Mouse (Mus musculus): ENCODE data around the gene Uimc1. TPM values are rescaled to one million over a fixed set of nuclear protein-coding genes. Genes with fewer than 3 reads are reported as not detected.

Gene Uimc1
- total and polyA plus RNA-seq, 3 experiments: 20.7 to 177 (median 44.5) TPM

DNA sequence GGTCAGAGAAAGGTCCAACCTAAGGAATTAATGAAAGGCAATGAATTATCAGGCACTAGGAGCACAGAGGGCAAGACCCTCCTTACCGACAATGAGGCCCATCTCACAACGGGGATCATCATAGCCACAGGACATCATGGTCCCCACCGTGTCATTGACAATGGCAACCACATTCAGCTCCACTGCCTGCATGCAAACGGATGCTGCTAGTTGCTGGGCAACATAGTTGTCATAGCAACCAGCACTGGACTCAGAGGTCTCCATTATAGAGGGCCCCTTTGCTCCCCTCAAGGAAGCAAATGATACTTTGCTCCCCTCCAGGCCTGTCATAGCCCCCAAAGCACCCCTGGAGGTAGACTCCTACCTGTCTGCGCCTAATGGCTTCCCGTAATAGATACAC lies 91.5 kb downstream of the Uimc1 start:
- Histone ChIP-seq H3K9ac (ENCODE audit: insufficient read depth, low read depth) (no peak overlapping the region), H3K27ac (ENCODE audit: insufficient read depth, low read depth) (no peak overlapping the region), H3K27me3 (replicated peaks) (peaks cover 80% of the 10 kb centered on the region), H3K4me1 (ENCODE audit: control insufficient read depth in 1 of 2, insufficient read depth in 2 of 2) (no peaks in the 10 kb centered on the region; a peak in 1 of 4 replicates), H3K36me3 (replicated peaks in 1 of 2; ENCODE audit: control insufficient read depth in 1 of 2, insufficient read depth in 1 of 2, low read length in 1 of 2) (no peaks in the 10 kb centered on the region), H3K79me2 (replicated peaks; ENCODE audit: control insufficient read depth, extremely low read depth, insufficient read depth, poor library complexity, severe bottlenecking) (no peaks in the 10 kb centered on the region), H3K4me2 (ENCODE audit: insufficient read depth, low read depth, poor library complexity, severe bottlenecking) (no peak overlapping the region), H3K4me3 (replicated peaks in 1 of 3; ENCODE audit: low read depth in 2 of 3, low read length in 2 of 3, poor library complexity in 1 of 3) (no peak overlapping the region), H3K9me3 (replicated peaks; ENCODE audit: low read length) (no peaks in the 10 kb centered on the region)
- DNase-seq (ENCODE audit: extremely low read depth): no peak
- in situ Hi-C loops (cut with MboI; ENCODE audit: low pct_ligation_motif_present, low pct_unique_long_range_greater_than_20kb, low sequenced_read_pairs) (no loop called here), dilution Hi-C loops (cut with MboI; ENCODE audit: extremely low pct_ligation_motif_present, extremely low pct_unique_long_range_greater_than_20kb, low sequenced_read_pairs) (no loop called here)
- TF ChIP-seq SMC3 (IDR thresholded peaks at IDR 0.05; ENCODE audit: low read depth, low read length) (no peak), JUN (IDR thresholded peaks at IDR 0.05; ENCODE audit: insufficient read depth, low read depth, low read length) (no peak), IRF4 (IDR thresholded peaks at IDR 0.05; ENCODE audit: low read depth, low read length) (no peak), E2F4 (IDR thresholded peaks at IDR 0.05; ENCODE audit: insufficient replicate concordance, low read depth, low read length) (no peak), CTCF (conservative IDR thresholded peaks at IDR 0.05 in 1 of 2, IDR thresholded peaks at IDR 0.05 in 1 of 2; ENCODE audit: low read depth in 2 of 2, low read length in 2 of 2) (no peak), ETS1 (conservative IDR thresholded peaks at IDR 0.05; ENCODE audit: low read depth, low read length) (no peak), GABPA (IDR thresholded peaks at IDR 0.05; ENCODE audit: insufficient replicate concordance, low read depth, low read length) (no peak), ZMIZ1 (IDR thresholded peaks at IDR 0.05; ENCODE audit: low read depth, low read length) (no peak), PAX5 (IDR thresholded peaks at IDR 0.05; ENCODE audit: low read length) (no peak), JUND (conservative IDR thresholded peaks at IDR 0.05; ENCODE audit: low read depth, low read length) (no peak), SIN3A (IDR thresholded peaks at IDR 0.05; ENCODE audit: low read length) (no peak), UBTF (IDR thresholded peaks at IDR 0.05; ENCODE audit: low read depth, low read length) (no peak), ZKSCAN1 (IDR thresholded peaks at IDR 0.05; ENCODE audit: borderline replicate concordance, low read depth, low read length) (no peak)

DNA sequence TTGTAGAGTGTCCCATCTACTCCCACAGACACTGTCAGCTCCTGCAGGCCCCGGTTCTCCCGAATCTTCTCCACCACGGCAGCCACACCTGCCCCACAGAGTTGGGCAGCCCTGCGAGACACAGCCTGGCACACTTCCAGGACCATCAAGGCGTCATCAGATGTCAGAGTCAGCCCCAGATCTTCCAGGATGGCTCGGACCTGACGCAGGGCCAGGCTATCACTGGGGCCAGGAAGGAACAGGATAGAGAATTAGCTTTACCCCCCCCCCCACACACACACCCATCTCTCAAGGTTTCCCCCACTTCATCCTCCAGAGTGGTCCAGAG lies 93.7 kb downstream of the Uimc1 start:
- H3K36me3 ChIP-seq (replicated peaks in 1 of 2; ENCODE audit: control insufficient read depth in 1 of 2, insufficient read depth in 1 of 2, low read length in 1 of 2): no peaks in the 10 kb centered on the region
- H3K4me1 ChIP-seq (ENCODE audit: control insufficient read depth in 1 of 2, insufficient read depth in 2 of 2): no peaks in the 10 kb centered on the region; a peak in 1 of 4 replicates
- no peaks in the 10 kb centered on the region for H3K79me2 ChIP-seq (replicated peaks; ENCODE audit: control insufficient read depth, extremely low read depth, insufficient read depth, poor library complexity, severe bottlenecking)
- H3K9me3 ChIP-seq (replicated peaks; ENCODE audit: low read length): no peaks in the 10 kb centered on the region
- in situ Hi-C loops (cut with MboI; ENCODE audit: low pct_ligation_motif_present, low pct_unique_long_range_greater_than_20kb, low sequenced_read_pairs): no loop called here
- no peak for TF ChIP-seq ELF1 (IDR thresholded peaks at IDR 0.05; ENCODE audit: low read depth, low read length)
- H3K4me2 ChIP-seq (ENCODE audit: insufficient read depth, low read depth, poor library complexity, severe bottlenecking): no peak overlapping the region
- DNase-seq (ENCODE audit: extremely low read depth): no peak
- peaks cover 93% of the 10 kb centered on the region for H3K27me3 ChIP-seq (replicated peaks)
- no peak overlapping the region for H3K9ac ChIP-seq (ENCODE audit: insufficient read depth, low read depth)
- H3K27ac ChIP-seq (ENCODE audit: insufficient read depth, low read depth): no peak overlapping the region
- no peak overlapping the region for H3K4me3 ChIP-seq (replicated peaks in 1 of 3; ENCODE audit: low read depth in 2 of 3, low read length in 2 of 3, poor library complexity in 1 of 3)
- dilution Hi-C loops (cut with MboI; ENCODE audit: extremely low pct_ligation_motif_present, extremely low pct_unique_long_range_greater_than_20kb, low sequenced_read_pairs): no loop called here

Measured in CH12.LX (cell line).